Mouse (Mus musculus): ENCODE results near the gene Dhrs1. TPM values are rescaled to one million over a fixed set of nuclear protein-coding genes. Genes with fewer than 3 reads are reported as not detected.

The Dhrs1 gene
- polyA plus RNA-seq, 1 experiment from 2014 or later: 466 TPM

GRCm38 (mm10) chr14:55706051-55706600, 39.4 kb downstream of the Dhrs1 start:
- WGBS: 72% methylated on average over 8 of the region's 8 CpGs

GRCm38 (mm10) chr14:55702761-55703160, 42.7 kb downstream of the Dhrs1 start:
- Histone ChIP-seq H3K27ac (ENCODE audit: low read depth, low read length) (no peak overlapping the region), H3K27me3 (replicated peaks; ENCODE audit: control insufficient read depth, insufficient read depth, low read length) (no peaks in the 10 kb centered on the region), H3K9ac (ENCODE audit: low read depth, low read length) (no peak overlapping the region), H3K4me2 (replicated peaks; ENCODE audit: low read depth) (no peak overlapping the region), H3K36me3 (ENCODE audit: control insufficient read depth, insufficient read depth) (no peaks in the 10 kb centered on the region), H3K4me3 (ENCODE audit: low read depth, low read length) (no peak overlapping the region), H3K4me1 (replicated peaks; ENCODE audit: control insufficient read depth, insufficient read depth, low read length) (no peaks in the 10 kb centered on the region), H3K9me3 (ENCODE audit: control insufficient read depth) (no peaks in the 10 kb centered on the region)
- 52% methylated on average over 6 of the region's 6 CpGs for WGBS
- no peak for TF ChIP-seq CTCF (IDR thresholded peaks at IDR 0.05; ENCODE audit: low read depth)
- no peak for ATAC-seq

More at GRCm38 (mm10) chr14:55706051-55706600, 39.4 kb downstream of the Dhrs1 start:
- H3K4me3 ChIP-seq (ENCODE audit: low read depth, low read length): no peak overlapping the region
- H3K27ac ChIP-seq (ENCODE audit: low read depth, low read length): no peak overlapping the region
- no peaks in the 10 kb centered on the region for H3K27me3 ChIP-seq (replicated peaks; ENCODE audit: control insufficient read depth, insufficient read depth, low read length)
- no peaks in the 10 kb centered on the region for H3K9me3 ChIP-seq (ENCODE audit: control insufficient read depth)
- no peaks in the 10 kb centered on the region for H3K36me3 ChIP-seq (ENCODE audit: control insufficient read depth, insufficient read depth)
- no peak for ATAC-seq
- H3K9ac ChIP-seq (ENCODE audit: low read depth, low read length): no peak overlapping the region
- no peaks in the 10 kb centered on the region for H3K4me1 ChIP-seq (replicated peaks; ENCODE audit: control insufficient read depth, insufficient read depth, low read length)
- no peak for TF ChIP-seq CTCF (IDR thresholded peaks at IDR 0.05; ENCODE audit: low read depth)
- no peak overlapping the region for H3K4me2 ChIP-seq (replicated peaks; ENCODE audit: low read depth)

- 68% methylated on average over 9 of the region's 9 CpGs for WGBS
Measured at GRCm38 (mm10) chr14:55701131-55701530, 44.4 kb downstream of the Dhrs1 start.

DNA sequence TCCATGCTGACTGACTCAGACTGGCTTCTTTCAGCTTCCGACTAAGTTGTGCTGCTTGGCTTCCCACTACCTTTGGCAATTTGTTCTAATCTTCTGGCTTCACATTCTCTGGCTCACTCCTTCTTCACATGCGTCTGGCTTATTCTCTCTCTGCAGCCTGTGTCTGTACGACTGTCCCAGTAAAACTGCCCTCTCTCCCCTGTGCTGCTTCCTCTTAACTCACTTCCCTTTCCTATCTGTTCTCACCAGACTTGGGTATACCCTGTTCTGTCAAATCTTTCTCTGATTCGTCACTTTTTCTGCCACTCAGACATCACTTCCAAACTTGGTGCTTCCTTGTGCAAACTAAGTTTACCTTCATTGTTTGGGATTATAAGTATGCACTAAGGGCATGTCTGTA, 48.3 kb downstream of the Dhrs1 start:
- ATAC-seq: no peak
- Histone ChIP-seq H3K36me3 (ENCODE audit: control insufficient read depth, insufficient read depth) (no peaks in the 10 kb centered on the region), H3K4me3 (ENCODE audit: low read depth, low read length) (no peak overlapping the region), H3K9me3 (ENCODE audit: control insufficient read depth) (no peaks in the 10 kb centered on the region), H3K4me2 (replicated peaks; ENCODE audit: low read depth) (no peak overlapping the region), H3K9ac (ENCODE audit: low read depth, low read length) (no peak overlapping the region), H3K27ac (ENCODE audit: low read depth, low read length) (no peak overlapping the region), H3K4me1 (replicated peaks; ENCODE audit: control insufficient read depth, insufficient read depth, low read length) (no peaks in the 10 kb centered on the region), H3K27me3 (replicated peaks; ENCODE audit: control insufficient read depth, insufficient read depth, low read length) (no peaks in the 10 kb centered on the region)
- TF ChIP-seq CTCF (IDR thresholded peaks at IDR 0.05; ENCODE audit: low read depth): no peak
- 77% methylated on average over 4 of the region's 4 CpGs for WGBS

More at GRCm38 (mm10) chr14:55701131-55701530, 44.4 kb downstream of the Dhrs1 start:
- Histone ChIP-seq H3K36me3 (ENCODE audit: control insufficient read depth, insufficient read depth) (no peaks in the 10 kb centered on the region), H3K4me1 (replicated peaks; ENCODE audit: control insufficient read depth, insufficient read depth, low read length) (no peaks in the 10 kb centered on the region), H3K27ac (ENCODE audit: low read depth, low read length) (no peak overlapping the region), H3K27me3 (replicated peaks; ENCODE audit: control insufficient read depth, insufficient read depth, low read length) (no peaks in the 10 kb centered on the region), H3K9me3 (ENCODE audit: control insufficient read depth) (no peaks in the 10 kb centered on the region), H3K9ac (ENCODE audit: low read depth, low read length) (no peak overlapping the region), H3K4me2 (replicated peaks; ENCODE audit: low read depth) (no peak overlapping the region), H3K4me3 (ENCODE audit: low read depth, low read length) (no peak overlapping the region)
- TF ChIP-seq CTCF (IDR thresholded peaks at IDR 0.05; ENCODE audit: low read depth): no peak
- no peak for ATAC-seq

- ATAC-seq: no peak
- H3K36me3 ChIP-seq (ENCODE audit: control insufficient read depth, insufficient read depth): no peaks in the 10 kb centered on the region
- H3K4me3 ChIP-seq (ENCODE audit: low read depth, low read length): no peak overlapping the region
- H3K9ac ChIP-seq (ENCODE audit: low read depth, low read length): no peak overlapping the region
- H3K27ac ChIP-seq (ENCODE audit: low read depth, low read length): no peak overlapping the region
- no peak overlapping the region for H3K4me2 ChIP-seq (replicated peaks; ENCODE audit: low read depth)
- no peaks in the 10 kb centered on the region for H3K4me1 ChIP-seq (replicated peaks; ENCODE audit: control insufficient read depth, insufficient read depth, low read length)
- no peaks in the 10 kb centered on the region for H3K27me3 ChIP-seq (replicated peaks; ENCODE audit: control insufficient read depth, insufficient read depth, low read length)
- WGBS: 69% methylated on average over 10 of the region's 10 CpGs
- no peaks in the 10 kb centered on the region for H3K9me3 ChIP-seq (ENCODE audit: control insufficient read depth)
- no peak for TF ChIP-seq CTCF (IDR thresholded peaks at IDR 0.05; ENCODE audit: low read depth)
Measured at GRCm38 (mm10) chr14:55689433-55689832, 56.1 kb downstream of the Dhrs1 start.

Other genes with a start within 250 kb of the Dhrs1 start
- 0.24 and 0.39 TPM in 2 replicates for gene Cpne6, start 235.2 kb downstream of the Dhrs1 start, polyA plus RNA-seq (2015; fragmentation: Nextera tagmentation; extraction: Ambion mirVana)
- not detected in 2 replicates for gene Nrl, start 220.7 kb downstream of the Dhrs1 start, polyA plus RNA-seq (2015; fragmentation: Nextera tagmentation; extraction: Ambion mirVana)
- gene Pck2, start 205.4 kb downstream of the Dhrs1 start, polyA plus RNA-seq (2015; fragmentation: Nextera tagmentation; extraction: Ambion mirVana): 16.7 and 17.6 TPM in 2 replicates
- 67.0 and 74.7 TPM in 2 replicates for gene Dcaf11, start 185.7 kb downstream of the Dhrs1 start, polyA plus RNA-seq (2015; fragmentation: Nextera tagmentation; extraction: Ambion mirVana)
- 1.2 and 1.8 TPM in 2 replicates for gene A730061H03Rik, start 185.3 kb downstream of the Dhrs1 start, polyA plus RNA-seq (2015; fragmentation: Nextera tagmentation; extraction: Ambion mirVana)
- 0.48 and 0.52 TPM in 2 replicates for gene Fitm1, start 170.1 kb downstream of the Dhrs1 start, polyA plus RNA-seq (2015; fragmentation: Nextera tagmentation; extraction: Ambion mirVana)
- gene Psme1, start 167.6 kb downstream of the Dhrs1 start, polyA plus RNA-seq (2015; fragmentation: Nextera tagmentation; extraction: Ambion mirVana): 283 and 287 TPM in 2 replicates
- 21.6 TPM in 2 replicates for gene Emc9, start 160.4 kb downstream of the Dhrs1 start, polyA plus RNA-seq (2015; fragmentation: Nextera tagmentation; extraction: Ambion mirVana)
- 481 and 514 TPM in 2 replicates for gene Psme2, start 154.6 kb downstream of the Dhrs1 start, polyA plus RNA-seq (2015; fragmentation: Nextera tagmentation; extraction: Ambion mirVana)
- gene Rnf31, start 154.0 kb downstream of the Dhrs1 start, polyA plus RNA-seq (2015; fragmentation: Nextera tagmentation; extraction: Ambion mirVana): 18.2 and 24.0 TPM in 2 replicates
- gene Irf9, start 142.1 kb downstream of the Dhrs1 start, polyA plus RNA-seq (2015; fragmentation: Nextera tagmentation; extraction: Ambion mirVana): 44.7 and 46.9 TPM in 2 replicates
- gene Rec8, start 127.7 kb downstream of the Dhrs1 start, polyA plus RNA-seq (2015; fragmentation: Nextera tagmentation; extraction: Ambion mirVana): 29.8 and 30.1 TPM in 2 replicates
- gene Ipo4, start 109.7 kb downstream of the Dhrs1 start, polyA plus RNA-seq (2015; fragmentation: Nextera tagmentation; extraction: Ambion mirVana): 28.0 and 29.8 TPM in 2 replicates
- 2.3 and 2.7 TPM in 2 replicates for gene Gm49378, start 107.8 kb downstream of the Dhrs1 start, polyA plus RNA-seq (2015; fragmentation: Nextera tagmentation; extraction: Ambion mirVana)
- 94.6 and 95.9 TPM in 2 replicates for gene Tm9sf1, start 101.9 kb downstream of the Dhrs1 start, polyA plus RNA-seq (2015; fragmentation: Nextera tagmentation; extraction: Ambion mirVana)
- gene Tssk4, start 95.5 kb downstream of the Dhrs1 start, polyA plus RNA-seq (2015; fragmentation: Nextera tagmentation; extraction: Ambion mirVana): 0.65 and 0.69 TPM in 2 replicates
- 85.1 and 94.0 TPM in 2 replicates for gene Mdp1, start 85.2 kb downstream of the Dhrs1 start, polyA plus RNA-seq (2015; fragmentation: Nextera tagmentation; extraction: Ambion mirVana)
- gene Gmpr2, start 73.7 kb downstream of the Dhrs1 start, polyA plus RNA-seq (2015; fragmentation: Nextera tagmentation; extraction: Ambion mirVana): 21.3 and 24.4 TPM in 2 replicates
- 385 and 387 TPM in 2 replicates for gene Nedd8, start 73.6 kb downstream of the Dhrs1 start, polyA plus RNA-seq (2015; fragmentation: Nextera tagmentation; extraction: Ambion mirVana)
- gene Tinf2, start 63.9 kb downstream of the Dhrs1 start, polyA plus RNA-seq (2015; fragmentation: Nextera tagmentation; extraction: Ambion mirVana): 20.6 and 21.9 TPM in 2 replicates
- 1.1 and 1.3 TPM in 2 replicates for gene Tgm1, start 31.8 kb downstream of the Dhrs1 start, polyA plus RNA-seq (2015; fragmentation: Nextera tagmentation; extraction: Ambion mirVana)
- gene Rabggta, start 23.4 kb downstream of the Dhrs1 start, polyA plus RNA-seq (2015; fragmentation: Nextera tagmentation; extraction: Ambion mirVana): 24.0 and 25.6 TPM in 2 replicates
- gene Nop9, start within 50 bp of the Dhrs1 start, polyA plus RNA-seq (2015; fragmentation: Nextera tagmentation; extraction: Ambion mirVana): 14.4 and 14.9 TPM in 2 replicates
- gene Cideb, start 12.8 kb upstream of the Dhrs1 start, polyA plus RNA-seq (2015; fragmentation: Nextera tagmentation; extraction: Ambion mirVana): 366 and 385 TPM in 2 replicates
- 6.7 and 9.0 TPM in 2 replicates for gene Ltb4r2, start 15.7 kb upstream of the Dhrs1 start, polyA plus RNA-seq (2015; fragmentation: Nextera tagmentation; extraction: Ambion mirVana)
- gene Ltb4r1, start 20.3 kb upstream of the Dhrs1 start, polyA plus RNA-seq (2015; fragmentation: Nextera tagmentation; extraction: Ambion mirVana): 3.8 and 4.1 TPM in 2 replicates
- gene Adcy4, start 38.4 kb upstream of the Dhrs1 start, polyA plus RNA-seq (2015; fragmentation: Nextera tagmentation; extraction: Ambion mirVana): 3.5 and 4.3 TPM in 2 replicates
- gene Ripk3, start 43.2 kb upstream of the Dhrs1 start, polyA plus RNA-seq (2015; fragmentation: Nextera tagmentation; extraction: Ambion mirVana): 39.2 and 47.3 TPM in 2 replicates
- gene Nfatc4, start 77.5 kb upstream of the Dhrs1 start, polyA plus RNA-seq (2015; fragmentation: Nextera tagmentation; extraction: Ambion mirVana): 5.9 and 6.1 TPM in 2 replicates
- gene Nynrin, start 108.3 kb upstream of the Dhrs1 start, polyA plus RNA-seq (2015; fragmentation: Nextera tagmentation; extraction: Ambion mirVana): 2.2 and 2.5 TPM in 2 replicates
- gene Cbln3, start 138.7 kb upstream of the Dhrs1 start, polyA plus RNA-seq (2015; fragmentation: Nextera tagmentation; extraction: Ambion mirVana): 0.16 and 0.26 TPM in 2 replicates
- gene Khnyn, start 139.3 kb upstream of the Dhrs1 start, polyA plus RNA-seq (2015; fragmentation: Nextera tagmentation; extraction: Ambion mirVana): 5.1 and 6.3 TPM in 2 replicates
- gene Sdr39u1, start 154.6 kb upstream of the Dhrs1 start, polyA plus RNA-seq (2015; fragmentation: Nextera tagmentation; extraction: Ambion mirVana): 70.9 and 71.5 TPM in 2 replicates
- gene Cma1, start 199.0 kb upstream of the Dhrs1 start, polyA plus RNA-seq (2015; fragmentation: Nextera tagmentation; extraction: Ambion mirVana): 5.8 and 6.4 TPM in 2 replicates
- not detected in 2 replicates for gene Cma2, start 205.3 kb upstream of the Dhrs1 start, polyA plus RNA-seq (2015; fragmentation: Nextera tagmentation; extraction: Ambion mirVana)